Mouse (Mus musculus): ENCODE data around the gene Plk3.

Gene Plk3

GRCm38 (mm10) chr4:117120445-117121414 lies 13.0 kb downstream of the Plk3 start:
- peak; percentile 84 for DNase-seq (ENCODE audit: extremely low spot score, low read depth, low spot score)

- DNase-seq (ENCODE audit: extremely low spot score, low read depth, low spot score): no peak
These were observed 13.7 kb downstream of the Plk3 start for GRCm38 (mm10) chr4:117120052-117120444.

DNA sequence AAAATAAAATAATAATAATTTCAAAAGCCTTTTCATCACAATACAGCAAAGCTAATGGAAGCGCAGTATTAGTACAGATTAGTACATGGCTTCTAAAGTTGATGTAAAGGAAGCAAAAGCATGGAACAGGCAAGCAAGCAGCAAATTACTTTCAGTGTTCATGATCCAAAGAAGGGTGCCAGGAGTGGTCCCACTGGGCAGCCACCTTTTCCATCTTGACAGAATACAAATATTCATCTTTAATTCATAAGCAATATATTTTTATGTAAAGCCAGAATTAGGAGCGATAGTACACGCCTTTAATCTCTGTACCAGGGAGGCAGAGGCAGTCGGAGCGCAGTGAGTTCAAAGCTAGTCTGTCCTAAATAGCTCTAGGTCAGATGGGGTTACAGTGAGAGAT lies 14.1 kb downstream of the Plk3 start:
- DNase-seq (ENCODE audit: extremely low spot score, low read depth, low spot score): no peak

GRCm38 (mm10) chr4:117117931-117118330 lies 15.8 kb downstream of the Plk3 start:
- no peak for DNase-seq (ENCODE audit: extremely low spot score, low read depth, low spot score)

GRCm38 (mm10) chr4:117115592-117115991 lies 18.2 kb downstream of the Plk3 start:
- no peak for DNase-seq (ENCODE audit: extremely low spot score, low read depth, low spot score)

GRCm38 (mm10) chr4:117113237-117113636 lies 20.5 kb downstream of the Plk3 start:
- no peak for DNase-seq (ENCODE audit: extremely low spot score, low read depth, low spot score)

DNA sequence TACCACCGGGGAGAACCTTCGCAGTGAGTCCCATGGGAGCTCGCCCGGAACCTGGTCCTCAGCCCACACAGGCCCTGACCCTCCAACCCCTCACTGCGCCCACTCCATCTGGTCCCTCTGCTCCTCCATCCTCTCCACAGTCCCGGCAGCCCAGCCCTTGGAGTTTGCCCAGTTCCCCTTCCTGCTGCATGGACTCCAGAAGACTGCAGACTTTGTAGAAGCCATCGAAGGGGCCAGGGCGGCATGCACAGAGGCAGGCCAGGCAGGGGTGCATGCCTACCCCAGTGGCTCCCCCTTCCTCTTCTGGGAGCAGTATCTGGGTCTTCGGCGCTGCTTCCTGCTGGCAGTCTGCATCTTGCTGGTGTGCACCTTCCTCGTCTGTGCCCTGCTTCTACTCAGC lies 22.8 kb downstream of the Plk3 start:
- no peak for DNase-seq (ENCODE audit: extremely low spot score, low read depth, low spot score)

DNA sequence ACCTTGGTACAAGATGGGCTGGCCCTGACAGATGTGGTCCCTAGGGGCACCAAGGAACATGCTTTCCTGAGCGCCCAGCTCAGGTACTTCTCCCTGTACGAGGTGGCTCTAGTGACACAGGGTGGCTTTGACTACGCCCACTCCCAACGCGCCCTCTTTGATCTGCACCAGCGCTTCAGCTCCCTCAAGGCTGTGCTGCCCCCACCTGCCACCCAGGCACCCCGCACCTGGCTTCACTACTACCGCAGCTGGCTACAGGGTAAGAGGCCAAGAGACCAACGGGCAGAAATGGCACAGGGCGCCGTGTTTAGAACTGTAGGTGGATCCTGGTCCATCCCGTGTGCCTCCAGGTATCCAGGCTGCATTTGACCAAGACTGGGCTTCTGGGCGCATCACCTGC lies 23.5 kb downstream of the Plk3 start:
- no peak for DNase-seq (ENCODE audit: extremely low spot score, low read depth, low spot score)

DNA sequence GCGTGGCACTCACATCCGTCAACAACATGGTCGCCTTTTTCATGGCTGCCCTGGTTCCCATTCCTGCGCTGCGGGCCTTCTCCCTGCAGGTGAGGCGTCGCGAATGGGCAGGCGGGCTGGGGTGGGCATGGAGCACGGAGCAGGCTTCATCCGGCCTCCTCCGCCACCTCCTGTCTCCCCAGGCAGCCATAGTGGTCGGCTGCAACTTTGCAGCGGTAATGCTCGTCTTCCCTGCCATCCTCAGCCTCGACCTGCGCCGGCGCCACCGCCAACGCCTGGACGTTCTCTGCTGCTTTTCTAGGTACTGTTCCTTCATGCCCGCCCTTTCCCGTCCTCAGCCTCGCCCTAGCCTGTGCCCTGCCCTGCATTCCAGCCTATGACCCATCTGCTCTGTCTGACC lies 24.4 kb downstream of the Plk3 start:
- DNase-seq (ENCODE audit: extremely low spot score, low read depth, low spot score): no peak

DNA sequence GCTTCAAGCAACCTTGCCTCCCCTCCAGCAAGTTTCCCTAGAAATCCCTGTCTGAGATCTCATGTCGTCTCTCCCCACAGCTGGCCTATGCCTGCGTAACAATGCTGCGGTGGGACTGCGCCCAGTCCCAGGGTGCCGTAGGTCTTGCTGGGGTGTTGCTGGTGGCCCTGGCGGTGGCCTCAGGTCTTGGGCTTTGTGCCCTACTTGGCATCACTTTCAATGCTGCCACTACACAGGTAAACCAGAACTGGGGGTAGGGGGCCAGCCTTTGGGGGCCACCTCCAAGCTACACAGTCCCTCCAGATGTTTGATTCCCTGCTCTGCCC lies 25.3 kb downstream of the Plk3 start:
- no peak for DNase-seq (ENCODE audit: extremely low spot score, low read depth, low spot score)

- no peak for DNase-seq (ENCODE audit: extremely low spot score, low read depth, low spot score)
These were observed 25.8 kb downstream of the Plk3 start for GRCm38 (mm10) chr4:117107813-117108523.

- DNase-seq (ENCODE audit: extremely low spot score, low read depth, low spot score): no peak
These were observed 28.6 kb downstream of the Plk3 start for GRCm38 (mm10) chr4:117105127-117105526.

DNA sequence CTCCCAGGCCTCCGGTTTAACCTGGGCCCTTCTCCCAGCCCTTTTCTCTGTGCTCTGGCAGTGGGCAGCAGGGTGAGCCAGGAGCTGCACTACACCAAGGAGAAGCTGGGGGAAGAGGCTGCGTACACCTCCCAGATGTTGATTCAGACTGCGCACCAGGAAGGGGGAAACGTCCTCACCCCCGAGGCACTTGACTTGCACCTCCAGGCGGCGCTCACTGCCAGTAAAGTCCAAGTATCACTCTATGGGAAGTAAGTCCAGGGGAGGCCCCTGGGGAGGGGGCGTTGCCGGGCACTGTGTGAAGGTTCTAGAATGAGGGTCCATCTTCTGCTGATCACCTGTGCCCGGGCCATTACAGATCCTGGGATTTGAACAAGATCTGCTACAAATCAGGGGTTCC lies 29.1 kb downstream of the Plk3 start:
- DNase-seq (ENCODE audit: extremely low spot score, low read depth, low spot score): no peak

GRCm38 (mm10) chr4:117101218-117101617 lies 32.5 kb downstream of the Plk3 start:
- DNase-seq (ENCODE audit: extremely low spot score, low read depth, low spot score): no peak

DNA sequence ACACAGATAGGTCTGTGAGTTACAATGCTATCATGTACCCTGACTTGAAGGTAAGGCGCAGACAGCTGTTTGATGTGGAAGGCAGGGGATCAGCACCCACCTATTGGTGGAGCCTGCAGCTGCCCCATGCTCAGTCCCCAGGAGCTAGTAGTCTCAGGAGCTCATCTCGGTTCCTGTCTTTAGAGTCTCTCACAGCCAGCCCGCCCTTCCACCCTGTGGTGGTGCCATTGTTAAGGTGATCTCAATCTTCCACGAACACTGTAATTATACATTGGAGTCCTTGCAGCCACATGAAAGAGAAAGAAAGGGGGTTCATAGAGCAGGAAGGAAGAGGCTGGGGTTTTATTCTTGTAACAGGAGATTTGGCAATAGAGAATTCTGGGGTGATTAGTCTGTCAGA lies 33.7 kb downstream of the Plk3 start:
- no peak for DNase-seq (ENCODE audit: extremely low spot score, low read depth, low spot score)

DNA sequence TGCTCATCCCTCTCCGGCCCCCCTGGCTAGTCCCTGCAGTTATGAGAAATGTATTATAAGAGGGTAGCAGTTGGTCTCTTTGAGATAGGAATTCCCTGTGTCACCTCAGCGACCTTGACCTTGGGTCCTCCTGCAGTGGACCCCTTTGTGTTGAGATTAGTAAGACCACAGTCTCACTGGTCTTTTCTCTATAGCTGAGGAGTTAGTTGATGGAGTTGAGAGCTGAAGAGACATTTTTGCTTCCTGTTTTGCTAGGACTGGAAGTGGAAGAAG lies 35.1 kb downstream of the Plk3 start:
- DNase-seq (ENCODE audit: extremely low spot score, low read depth, low spot score): no peak

DNA sequence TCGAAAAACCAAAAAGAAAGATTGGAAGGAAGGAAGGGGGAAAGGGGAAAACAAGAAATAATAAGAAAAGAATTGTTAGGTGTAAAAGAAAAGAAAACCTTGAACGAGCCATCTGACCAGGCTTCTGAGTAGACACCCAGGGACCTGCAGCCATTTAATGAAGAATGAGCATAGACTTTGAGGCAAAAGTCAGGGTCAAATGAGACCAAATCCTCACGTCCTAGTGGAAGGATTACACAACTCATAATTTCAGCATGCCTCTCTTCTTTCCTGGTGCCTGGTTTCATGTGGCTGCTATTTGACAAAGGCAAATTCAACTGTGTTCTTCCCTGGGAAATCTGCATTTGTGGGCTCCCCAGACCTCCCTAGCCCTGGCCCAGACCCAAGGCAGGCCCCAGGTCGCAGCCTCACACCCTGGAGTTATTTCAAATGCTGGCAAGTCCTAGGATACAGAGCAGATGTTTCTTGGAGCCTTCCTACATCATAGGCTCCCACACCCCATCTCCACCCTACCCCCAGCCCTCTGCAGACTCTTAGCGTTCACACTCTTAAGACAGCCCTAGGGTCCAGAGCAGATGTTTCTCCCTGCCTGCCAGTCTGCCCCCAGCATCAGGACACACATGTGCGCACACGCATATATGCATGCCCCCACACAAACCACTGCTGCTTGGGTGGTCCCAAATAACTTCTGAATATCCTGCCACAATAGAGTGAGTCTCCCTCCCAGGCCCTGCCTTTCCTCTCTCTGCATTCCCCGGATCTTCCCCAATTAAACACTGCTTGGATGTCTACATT lies 35.6 kb downstream of the Plk3 start:
- DNase-seq (ENCODE audit: extremely low spot score, low read depth, low spot score): no peak

DNA sequence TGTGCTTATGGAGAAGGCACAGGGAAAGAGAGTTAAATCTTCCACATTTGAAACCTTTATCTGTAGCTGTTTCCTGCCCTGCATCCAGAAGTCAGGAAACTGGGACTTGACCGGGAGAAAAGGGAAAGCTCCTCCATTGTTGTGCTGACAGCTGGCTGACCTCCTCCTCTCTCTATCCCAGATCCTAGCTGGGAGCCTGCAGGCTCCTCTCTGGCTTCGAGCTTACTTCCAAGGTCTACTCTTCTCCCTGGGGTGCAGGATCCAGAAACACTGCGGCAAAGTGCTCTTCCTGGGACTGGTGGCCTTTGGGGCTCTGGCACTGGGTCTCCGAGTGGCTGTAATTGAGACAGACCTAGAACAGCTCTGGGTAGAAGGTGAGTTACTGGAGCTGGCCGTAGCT lies 37.1 kb downstream of the Plk3 start:
- no peak for DNase-seq (ENCODE audit: extremely low spot score, low read depth, low spot score)

- no peak for DNase-seq (ENCODE audit: extremely low spot score, low read depth, low spot score)
These were observed 38.0 kb downstream of the Plk3 start, which contains the start of gene Ptch2 for GRCm38 (mm10) chr4:117095551-117096452. TSS of gene Ptch2 (plus strand) at chr4:117096075.

GRCm38 (mm10) chr4:117094626-117095361 lies 39.0 kb downstream of the Plk3 start:
- DNase-seq (ENCODE audit: extremely low spot score, low read depth, low spot score): no peak

Data from hindlimb bud, embryonic 11.5 days (tissue).